Mouse (Mus musculus): ENCODE data around the gene Sprr2f.

Gene Sprr2f

DNA sequence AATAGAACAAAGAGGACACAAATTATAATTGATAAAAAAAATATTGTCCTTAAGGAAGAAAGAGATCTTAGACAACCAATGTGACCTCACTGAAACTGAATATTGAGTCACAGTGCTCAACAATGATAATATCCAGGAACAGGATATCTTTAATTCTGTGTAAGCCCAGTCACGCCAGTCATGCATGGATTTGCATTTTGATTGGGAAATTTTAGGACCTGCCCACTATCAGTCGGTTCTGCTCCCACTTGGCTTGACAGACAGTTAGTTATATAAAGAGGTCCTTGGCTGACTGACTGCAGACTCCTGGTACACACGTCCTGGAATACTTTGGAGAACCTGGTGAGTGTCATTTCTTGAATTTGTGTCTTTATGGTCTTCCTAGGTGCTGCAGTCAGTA is at the start of gene Sprr2f:
TSS of gene Sprr2f (plus strand) at position 301 of the 400 bp plus-strand sequence.
- no peak for DNase-seq (ENCODE audit: low read depth)

DNA sequence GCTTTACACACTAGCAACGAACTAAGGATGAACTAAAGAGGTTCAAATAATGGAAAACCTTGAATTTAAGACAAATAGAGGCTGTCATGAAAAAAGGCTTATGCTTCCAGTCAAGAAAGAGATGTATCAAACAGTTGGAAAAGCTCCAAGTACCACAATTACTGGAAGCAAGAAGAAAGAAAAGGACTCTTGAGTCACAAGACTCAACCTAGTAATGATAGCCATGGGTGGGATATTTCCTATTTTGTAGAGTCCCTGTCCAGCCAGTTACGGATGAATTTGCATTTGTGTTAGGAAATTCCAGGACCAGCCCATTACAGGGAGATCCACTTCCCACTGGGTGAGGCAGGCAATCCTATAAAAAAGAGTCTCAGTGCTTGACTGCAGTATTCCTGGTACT is 48.7 kb upstream of the Sprr2f start, which contains the start of gene Sprr2b:
TSS of gene Sprr2b (plus strand) at position 301 of the 400 bp plus-strand sequence.
- DNase-seq (ENCODE audit: low read depth): no peak

DNA sequence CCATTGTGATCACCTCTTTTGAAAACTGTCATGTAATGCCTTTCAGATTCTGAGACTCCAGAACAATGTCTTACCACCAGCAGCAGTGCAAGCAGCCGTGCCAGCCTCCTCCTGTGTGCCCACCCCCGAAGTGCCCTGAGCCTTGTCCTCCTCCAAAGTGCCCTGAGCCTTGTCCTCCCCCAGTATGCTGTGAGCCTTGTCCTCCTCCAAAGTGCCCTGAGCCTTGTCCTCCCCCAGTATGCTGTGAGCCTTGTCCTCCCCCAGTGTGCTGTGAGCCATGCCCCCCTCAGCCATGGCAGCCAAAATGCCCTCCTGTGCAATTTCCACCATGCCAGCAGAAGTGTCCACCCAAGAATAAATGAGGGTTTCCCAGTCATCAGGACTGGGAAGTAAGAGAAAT is 47.6 kb upstream of the Sprr2f start:
- DNase-seq (ENCODE audit: low read depth): no peak

DNA sequence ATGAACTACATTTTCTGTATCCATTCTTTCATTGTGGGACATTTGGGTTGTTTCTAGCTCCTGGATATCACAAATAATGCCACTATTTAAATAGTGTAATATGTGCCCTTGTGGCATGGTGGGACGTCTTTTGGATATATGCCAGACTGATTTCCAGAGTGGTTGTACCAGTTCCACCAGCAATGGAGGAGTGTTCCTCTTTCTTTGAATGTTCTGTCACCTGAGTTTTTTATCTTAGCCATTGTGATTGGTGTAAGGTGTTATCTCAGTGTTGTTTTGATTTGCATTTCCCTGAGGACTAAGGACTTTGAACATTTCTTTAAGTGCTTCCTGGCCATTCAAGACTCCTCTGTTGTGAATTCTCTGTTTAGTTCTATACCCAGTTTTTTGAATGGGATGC is 28.7 kb upstream of the Sprr2f start:
- DNase-seq (ENCODE audit: low read depth): no peak

DNA sequence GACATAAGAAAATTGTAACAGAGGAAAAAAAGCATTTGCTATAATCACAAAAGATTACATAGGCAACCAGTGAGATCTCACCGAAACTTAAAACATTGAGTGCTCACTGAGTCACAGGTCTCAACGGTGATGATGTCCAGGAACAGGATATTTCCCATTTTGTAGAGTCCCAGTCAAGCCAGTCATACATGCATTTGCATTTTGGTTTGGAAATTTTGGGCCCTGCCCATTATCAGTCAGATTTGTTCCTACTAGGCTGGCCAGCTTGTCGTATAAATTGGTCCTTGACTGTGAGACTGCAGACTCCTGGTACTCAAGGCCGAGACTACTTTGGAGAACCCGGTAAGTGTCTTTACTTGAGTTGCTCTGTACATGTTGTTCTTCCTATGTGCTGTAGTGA is 26.1 kb upstream of the Sprr2f start, which contains the start of gene Sprr2d:
TSS of gene Sprr2d (plus strand) at position 301 of the 400 bp plus-strand sequence.
- no peak for DNase-seq (ENCODE audit: low read depth)

DNA sequence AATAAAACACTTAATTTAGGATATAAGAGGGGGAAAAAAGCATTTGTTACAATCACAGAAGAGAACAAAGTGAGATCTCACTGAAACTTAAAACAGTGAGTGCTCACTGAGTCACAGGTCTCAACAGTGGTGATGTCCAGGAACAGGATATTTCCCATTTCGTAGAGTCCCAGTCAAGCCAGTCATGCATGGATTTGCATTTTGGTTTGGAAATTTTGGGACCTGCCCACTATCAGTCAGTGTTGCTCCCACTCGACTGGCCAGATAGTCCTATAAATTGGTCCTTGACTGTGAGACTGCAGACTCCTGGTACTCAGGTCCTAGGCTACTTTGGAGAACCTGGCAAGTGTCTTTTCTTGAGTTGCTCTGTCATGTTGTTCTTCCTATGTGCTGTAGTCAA is 13.1 kb upstream of the Sprr2f start, which contains the start of gene Sprr2e:
TSS of gene Sprr2e (plus strand) at position 301 of the 400 bp plus-strand sequence.
- DNase-seq (ENCODE audit: low read depth): no peak

DNA sequence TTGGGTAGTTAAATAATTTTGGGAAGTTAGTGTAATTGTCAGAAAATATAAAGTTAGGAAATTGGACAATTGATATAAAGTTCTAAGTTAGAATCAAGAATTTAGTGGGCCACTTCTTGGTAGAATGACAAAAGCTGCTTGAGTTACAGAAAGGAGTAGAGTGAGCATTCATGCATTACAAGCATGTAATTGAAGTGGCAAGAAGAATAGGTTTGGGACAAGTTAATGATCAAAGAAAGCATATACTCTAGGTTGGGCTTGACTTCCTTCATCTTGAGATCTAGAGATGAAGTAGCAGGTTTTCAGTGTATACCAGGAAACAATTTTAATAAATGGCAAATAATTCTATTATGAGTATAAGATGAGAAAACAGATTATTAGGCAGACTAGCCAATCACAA is 3.4 kb upstream of the Sprr2f start:
- no peak for DNase-seq (ENCODE audit: low read depth)

DNA sequence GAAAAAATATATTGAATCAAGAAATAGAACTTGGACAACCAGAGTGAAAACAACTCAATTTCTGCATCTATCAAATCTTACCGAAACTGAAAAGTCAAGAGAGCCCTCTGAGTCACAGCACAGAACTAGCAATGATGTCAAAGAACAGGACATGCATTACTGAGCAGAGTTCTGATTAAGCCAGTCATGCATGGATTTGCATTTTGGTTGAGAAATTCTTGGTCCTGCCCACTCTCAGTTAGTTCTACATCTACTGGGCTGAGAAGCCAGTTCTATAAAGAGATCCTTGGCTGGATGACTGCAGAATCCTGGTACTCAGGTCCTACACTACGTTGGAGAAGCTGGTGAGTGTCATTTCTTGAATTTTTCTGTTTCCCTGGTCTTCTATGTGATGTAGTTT is 8.6 kb downstream of the Sprr2f start:
- DNase-seq (ENCODE audit: low read depth): no peak

DNA sequence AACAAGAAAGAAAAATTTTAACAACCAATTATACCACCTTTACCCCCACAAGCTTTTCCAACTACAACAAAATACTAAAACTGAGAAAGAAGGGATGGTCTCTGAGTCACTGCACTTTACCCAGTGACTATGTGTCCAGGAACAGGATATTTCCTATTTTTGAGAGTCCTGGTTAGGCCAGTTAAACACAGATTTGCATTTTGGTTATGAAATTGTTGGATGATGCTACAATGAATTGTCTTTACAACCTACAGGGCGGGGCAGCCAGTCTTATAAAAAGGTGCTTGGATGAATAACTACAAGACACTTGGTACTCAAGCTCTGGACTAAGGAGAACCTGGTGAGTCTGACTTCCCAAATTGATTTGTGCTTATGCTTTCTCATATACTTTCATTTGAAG is 20.4 kb downstream of the Sprr2f start, which contains the start of gene Sprr2h:
TSS of gene Sprr2h (plus strand) at position 301 of the 400 bp plus-strand sequence.
- no peak for DNase-seq (ENCODE audit: low read depth)

DNA sequence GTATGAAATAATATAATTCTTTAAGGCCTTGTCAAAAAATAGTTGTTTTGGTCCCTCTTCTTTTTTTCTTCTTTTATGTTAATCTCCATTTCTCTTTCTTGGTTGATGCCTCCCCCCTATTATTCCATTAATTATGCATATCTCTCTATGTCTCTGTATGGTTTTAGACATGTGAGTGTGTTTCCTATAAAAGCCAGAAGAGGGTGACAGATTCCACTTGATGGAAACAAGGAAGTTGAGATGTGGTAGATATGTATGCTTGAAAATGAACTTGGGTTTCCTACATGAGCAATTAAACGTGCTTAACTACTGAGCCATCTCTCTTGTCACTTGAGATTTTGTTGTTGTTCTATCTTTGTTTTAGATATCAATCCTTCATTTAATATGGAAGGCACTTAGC is 29.3 kb downstream of the Sprr2f start:
- no peak for DNase-seq (ENCODE audit: low read depth)

DNA sequence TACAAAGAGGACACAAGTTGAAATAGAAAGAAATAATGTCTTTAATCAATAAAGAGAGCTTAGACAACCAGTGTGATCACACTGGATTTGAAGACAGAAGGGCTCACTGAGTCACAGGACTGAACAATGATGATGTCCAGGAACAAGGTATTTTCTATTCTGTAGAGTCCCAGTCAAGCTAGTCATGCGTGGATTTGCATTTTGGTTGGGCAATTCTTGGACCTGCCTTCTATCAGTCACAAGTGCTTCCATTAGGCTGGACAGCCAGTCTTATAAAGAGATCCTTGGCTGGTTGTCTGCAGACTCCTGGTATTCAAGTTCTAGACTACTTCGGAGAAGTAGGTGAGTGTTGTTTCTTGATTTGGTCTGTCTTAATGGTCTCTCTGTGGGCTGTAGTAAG is 42.7 kb downstream of the Sprr2f start, which contains the start of gene Sprr2i:
TSS of gene Sprr2i (plus strand) at position 301 of the 400 bp plus-strand sequence.
- no peak for DNase-seq (ENCODE audit: low read depth)
